Mouse (Mus musculus) CD4-positive helper T cell, adult 2 months (primary cell): ENCODE data around the gene Olfr1098.

Source experiments
- DNase-seq: peaks from one replicate; pipeline ENCODE4 v3.0.0-alpha.2; 2012; ENCODE audit warnings: low read depth, missing footprints, low spot score

Gene Olfr1098

DNA sequence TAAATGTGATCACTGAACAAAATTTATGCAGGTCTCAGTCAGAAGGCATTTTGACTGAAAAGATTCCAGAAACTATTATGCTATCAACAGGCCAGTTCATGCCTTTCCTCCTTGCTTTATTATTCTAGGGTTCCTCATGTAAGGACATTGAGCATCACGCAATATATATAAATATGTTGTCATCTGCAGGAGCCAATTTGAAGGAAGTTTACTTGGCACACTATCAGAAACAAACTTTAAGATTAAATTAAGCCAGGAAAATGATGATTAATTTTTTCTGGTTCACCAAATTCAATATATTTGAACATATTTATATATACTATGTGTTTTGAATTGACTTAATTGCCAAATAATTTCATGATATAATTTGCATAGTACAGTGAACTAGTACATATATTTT is at the start of gene Olfr1098:
Olfr1098 (minus strand) TSS at position 101 of the 400 bp plus-strand sequence.
- DNase-seq: no peak

DNA sequence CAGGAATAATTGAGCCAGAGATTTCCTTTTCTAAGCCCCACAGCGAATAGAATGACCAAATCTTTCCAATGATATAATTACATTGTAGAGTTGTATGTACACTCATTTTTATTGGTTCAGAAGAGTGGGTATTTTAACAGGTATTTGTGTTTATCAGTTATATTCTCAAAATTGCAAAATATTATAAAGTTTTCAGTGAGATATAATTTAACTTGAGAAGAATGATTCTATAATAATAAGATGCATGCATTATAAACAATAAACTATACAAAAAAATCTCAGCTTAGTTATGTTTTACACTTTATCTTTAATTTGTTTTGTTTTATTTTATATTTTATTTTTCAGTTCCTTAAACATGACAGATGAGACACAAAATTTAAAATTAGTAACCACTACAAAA is 36.2 kb upstream of the Olfr1098 start, which contains the start of gene Olfr1099:
Olfr1099 (minus strand) TSS at position 101 of the 400 bp plus-strand sequence.
- DNase-seq: no peak

DNA sequence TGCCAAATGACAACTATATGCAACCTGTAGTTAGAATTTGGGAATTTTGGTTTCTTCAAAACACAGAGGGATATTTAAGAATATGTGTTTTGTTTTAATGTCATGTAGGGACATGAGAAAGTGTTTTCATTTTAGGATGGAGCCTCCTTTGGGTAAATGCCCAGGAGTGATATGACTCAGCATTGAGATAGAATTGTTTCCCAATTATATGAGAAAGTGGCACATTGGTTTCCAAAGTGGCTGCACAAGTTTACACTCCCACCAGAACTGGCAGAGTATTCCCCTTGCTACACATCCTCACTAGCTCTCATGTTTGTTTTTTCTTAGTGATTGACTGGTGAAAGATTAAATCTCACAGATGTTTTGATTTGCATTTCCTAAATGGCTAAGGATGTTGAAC is 2.2 kb upstream of the Olfr1098 start:
- DNase-seq: no peak

DNA sequence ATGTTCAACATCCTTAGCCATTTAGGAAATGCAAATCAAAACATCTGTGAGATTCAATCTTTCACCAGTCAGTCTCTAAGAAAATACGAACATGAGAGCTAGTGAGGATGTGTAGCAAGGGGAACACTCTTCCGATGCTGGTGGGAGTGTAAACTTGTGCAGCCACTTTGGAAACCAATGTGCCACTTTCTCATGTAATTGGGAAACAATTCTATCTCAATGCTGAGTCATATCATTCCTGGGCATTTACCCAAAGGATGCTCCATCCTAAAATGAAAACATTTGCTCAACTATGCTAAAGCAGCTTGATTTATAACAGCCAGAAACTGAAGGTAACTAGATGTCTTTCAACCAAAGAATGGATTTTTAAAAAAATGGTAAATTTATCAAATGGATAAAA is 18.7 kb downstream of the Olfr1098 start:
- no peak for DNase-seq

DNA sequence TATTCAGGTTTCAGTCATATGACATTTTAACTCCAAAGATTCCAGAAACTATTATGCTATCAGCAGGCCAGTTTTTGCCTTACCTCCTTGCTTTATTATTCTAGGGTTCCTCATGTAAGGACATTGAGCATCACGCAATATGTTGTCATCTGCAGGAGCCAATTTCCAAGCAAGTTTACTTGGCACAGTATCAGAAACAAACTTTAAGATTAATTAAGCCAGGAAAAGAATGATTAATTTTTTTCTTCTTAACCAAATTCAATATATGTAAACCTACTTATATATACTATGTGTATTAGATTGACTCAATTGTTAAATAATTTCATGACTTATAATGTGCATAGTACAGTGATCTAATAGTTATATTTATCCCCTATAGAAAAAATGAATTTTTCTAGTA is 32.2 kb downstream of the Olfr1098 start, which contains the start of gene Olfr1097:
Olfr1097 (minus strand) TSS at position 101 of the 400 bp plus-strand sequence.
- DNase-seq: no peak

DNA sequence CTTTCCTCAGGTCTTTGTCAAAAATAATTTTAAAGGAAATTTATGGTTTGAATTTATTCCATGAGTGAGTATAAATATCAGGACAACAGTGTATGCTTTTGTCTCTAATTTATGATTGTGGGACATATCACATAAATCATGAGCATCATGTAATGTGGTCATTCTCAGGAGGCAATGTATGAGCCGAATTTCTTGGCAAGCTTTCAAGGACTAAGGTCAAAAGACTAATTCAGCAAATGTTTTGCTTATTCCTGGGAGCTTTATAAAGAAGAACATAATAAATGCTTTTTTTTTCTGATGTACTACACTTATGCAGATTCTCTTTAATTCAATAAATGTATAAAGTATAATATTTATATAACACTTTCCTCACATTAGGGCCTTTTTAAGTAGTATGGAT is 49.6 kb downstream of the Olfr1098 start, which contains the start of gene Gm13723:
Gm13723 (minus strand) TSS at position 101 of the 400 bp plus-strand sequence.
- no peak for DNase-seq
